Mouse (Mus musculus): ENCODE results near the gene Rsl1d1.
"Not testable (repeated sequence)": the region's sequence is repeated elsewhere in the genome, so short reads cannot be mapped to it uniquely, and the experiment has no call there.

Rsl1d1 gene

DNA sequence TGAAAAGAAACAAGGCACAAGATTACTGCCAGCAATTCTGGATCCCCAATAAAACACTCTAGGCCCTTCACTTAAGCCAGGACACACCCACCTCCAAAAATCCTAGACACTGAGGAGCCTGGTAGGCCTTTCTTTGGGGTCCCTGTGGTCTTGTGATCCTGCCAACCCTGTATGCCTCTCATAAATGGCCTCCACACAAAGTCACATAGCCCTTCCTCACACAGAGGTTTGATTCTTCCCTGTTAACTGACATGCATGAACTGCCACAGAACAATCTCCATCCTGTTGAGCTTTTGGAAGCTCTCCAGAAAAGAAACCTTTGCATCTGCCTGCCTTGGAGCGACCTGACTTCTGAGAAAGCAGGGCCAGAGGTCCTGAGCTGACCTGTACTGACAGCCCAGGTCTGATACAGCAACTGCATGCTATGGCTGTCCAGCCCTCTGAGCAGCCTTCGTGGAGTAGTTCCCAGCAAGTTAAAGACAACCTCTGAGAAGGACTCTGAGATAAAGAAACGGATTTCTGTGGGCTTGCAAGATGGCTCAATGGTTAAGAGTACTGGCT lies 38.4 kb downstream of the Rsl1d1 start:
- DNase-seq (ENCODE audit: extremely low spot score, low read depth, low spot score), result no peak

DNA sequence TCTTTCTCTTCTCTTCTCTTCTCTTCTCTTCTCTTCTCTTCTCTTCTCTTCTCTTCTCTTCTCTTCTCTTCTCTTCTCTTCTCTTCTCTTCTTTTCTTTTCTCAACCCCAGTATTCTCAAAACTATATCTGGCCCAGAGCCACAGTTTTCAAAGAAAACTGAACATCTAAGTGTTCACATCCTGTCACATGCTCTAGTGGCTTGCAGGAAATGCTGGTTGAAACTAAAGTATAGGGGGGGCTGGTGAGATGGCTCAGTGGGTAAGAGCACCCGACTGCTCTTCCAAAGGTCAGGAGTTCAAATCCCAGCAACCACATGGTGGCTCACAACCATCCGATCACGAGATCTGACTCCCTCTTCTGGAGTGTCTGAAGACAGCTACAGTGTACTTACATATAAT lies 45.4 kb downstream of the Rsl1d1 start:
- DNase-seq (ENCODE audit: extremely low spot score, low read depth, low spot score), result not testable (repeated sequence)

DNA sequence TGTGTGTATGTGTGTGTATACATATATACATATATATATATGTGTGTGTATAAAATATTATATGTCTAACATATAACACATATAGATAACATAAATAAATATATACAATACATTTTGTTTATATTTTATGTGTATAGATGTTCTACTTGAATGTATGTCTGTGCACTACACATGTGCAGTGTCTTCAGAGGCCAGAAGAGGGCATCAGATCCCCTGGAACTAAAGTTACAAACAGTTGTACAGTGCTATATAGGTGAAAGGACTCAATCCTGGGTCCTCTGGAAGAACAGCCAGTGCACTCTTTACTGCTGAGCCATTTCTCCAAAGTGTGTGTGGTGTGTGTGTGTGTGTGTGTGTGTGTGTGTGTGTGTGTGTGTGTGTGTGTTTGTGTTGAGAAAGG lies 48.6 kb downstream of the Rsl1d1 start:
- no peak for DNase-seq (ENCODE audit: extremely low spot score, low read depth, low spot score)

DNA sequence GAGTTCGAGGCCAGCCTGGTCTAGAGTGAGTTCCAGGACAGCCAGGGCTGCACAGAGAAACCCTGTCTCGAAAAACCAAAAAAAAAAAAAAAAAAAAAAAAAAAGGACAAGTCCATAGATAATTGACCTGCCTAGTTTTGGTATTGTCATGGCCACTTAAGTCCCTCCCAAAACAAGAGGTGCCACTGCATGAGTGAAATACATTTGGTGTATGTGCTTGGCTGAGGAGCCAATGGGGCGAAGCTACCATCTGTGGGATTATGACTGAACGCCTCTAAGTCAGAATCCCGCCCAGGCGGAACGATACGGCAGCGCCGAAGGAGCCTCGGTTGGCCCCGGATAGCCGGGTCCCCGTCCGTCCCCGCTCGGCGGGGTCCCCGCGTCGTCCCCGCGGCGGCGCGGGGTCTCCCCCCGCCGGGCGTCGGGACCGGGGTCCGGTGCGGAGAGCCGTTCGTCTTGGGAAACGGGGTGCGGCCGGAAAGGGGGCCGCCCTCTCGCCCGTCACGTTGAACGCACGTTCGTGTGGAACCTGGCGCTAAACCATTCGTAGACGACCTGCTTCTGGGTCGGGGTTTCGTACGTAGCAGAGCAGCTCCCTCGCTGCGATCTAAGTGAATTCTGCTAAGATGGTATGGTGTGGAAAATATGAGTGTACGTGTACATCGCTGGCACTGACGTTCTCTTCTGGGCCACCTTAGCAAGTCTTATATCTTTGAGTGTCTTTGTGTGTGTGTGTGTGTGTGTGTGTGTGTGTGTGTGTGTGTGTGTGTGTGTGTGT lies 59.2 kb downstream of the Rsl1d1 start:
- not testable (repeated sequence) for DNase-seq (ENCODE audit: extremely low spot score, low read depth, low spot score)
